7 mouse cellular contexts compared by ENCODE assay signal in the genomic region with DNA sequence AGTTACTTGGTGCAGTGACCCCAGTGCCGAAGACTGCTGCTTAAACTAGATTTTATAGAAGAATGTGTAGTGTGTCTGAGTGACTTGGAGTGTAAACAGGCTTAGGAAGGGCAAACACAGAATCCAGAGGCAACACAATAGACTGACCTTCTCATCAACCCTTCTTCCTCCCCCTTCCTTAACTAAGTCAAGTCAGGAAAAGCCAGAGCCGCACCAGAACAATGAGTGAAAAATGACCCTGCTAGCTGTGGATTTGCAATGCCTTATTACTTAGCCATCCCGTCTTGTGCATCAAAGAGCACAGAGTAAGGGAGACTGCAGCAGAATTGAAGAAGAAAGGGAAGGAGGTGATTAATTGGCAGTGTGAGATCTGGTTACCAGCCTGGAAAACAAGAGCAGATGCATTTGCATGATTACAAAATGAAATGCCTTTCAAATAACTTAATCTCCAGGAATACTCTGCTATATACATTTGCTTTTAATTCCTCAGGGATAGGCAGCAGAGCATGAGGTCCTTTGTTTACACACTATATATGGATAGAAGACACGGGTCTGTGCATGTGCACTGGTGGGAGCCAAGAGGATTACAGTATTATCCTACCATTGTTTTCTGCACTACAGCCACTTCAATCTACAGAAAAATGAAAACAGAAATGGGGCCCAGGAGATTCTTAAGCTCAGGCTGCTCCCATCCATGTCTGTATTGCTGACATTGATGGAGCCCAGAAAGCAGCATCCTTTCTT.
DNase-seq lines count a peak whose midpoint lies in the region; ATAC-seq lines count a peak whose summit lies in the region.

No protein-coding gene starts in this region.

- H3K9me3 ChIP-seq in forebrain, embryonic 13.5 days (replicated peaks) = no peaks in the 10 kb centered on the region
- H3K9me3 ChIP-seq in midbrain, embryonic 15.5 days = no peaks in the 10 kb centered on the region

- H3K36me3 ChIP-seq in forebrain, embryonic 13.5 days (ENCODE audit: poor library complexity, severe bottlenecking) = no peaks in the 10 kb centered on the region
- no peaks in the 10 kb centered on the region for H3K36me3 ChIP-seq in midbrain, embryonic 15.5 days (replicated peaks)

- ATAC-seq in forebrain, embryonic 13.5 days = peak; percentile 77
- ATAC-seq in midbrain, embryonic 15.5 days (replicated peaks) = peak; percentile 84

- peaks cover 8% of the 10 kb centered on the region for H3K4me1 ChIP-seq in forebrain, embryonic 13.5 days
- H3K4me1 ChIP-seq in midbrain, embryonic 15.5 days = peaks cover 7% of the 10 kb centered on the region

- H3K4me2 ChIP-seq in forebrain, embryonic 13.5 days = no peak overlapping the region
- H3K4me2 ChIP-seq in midbrain, embryonic 15.5 days = no peak overlapping the region

- peak; percentile 72 for DNase-seq in embryo, embryonic 9.5 days (ENCODE audit: extremely low spot score)
- peak; percentile 44 for DNase-seq in hindlimb bud, embryonic 11.5 days (ENCODE audit: extremely low spot score, low read depth, low spot score)
- no peak for DNase-seq in cerebellum, adult 11-12 months
- no peak for DNase-seq in ovary, postnatal 14 days (ENCODE audit: low spot score)
- DNase-seq in gastrocnemius, postnatal 25 days = no peak

- no peak overlapping the region for H3K4me3 ChIP-seq in forebrain, embryonic 13.5 days
- H3K4me3 ChIP-seq in midbrain, embryonic 15.5 days = no peak overlapping the region

- H3K27ac ChIP-seq in forebrain, embryonic 13.5 days = peak overlapping the region; percentile 54
- peak overlapping the region; percentile 57 for H3K27ac ChIP-seq in midbrain, embryonic 15.5 days

- no peak overlapping the region for H3K9ac ChIP-seq in forebrain, embryonic 13.5 days
- H3K9ac ChIP-seq in midbrain, embryonic 15.5 days = no peak overlapping the region

- WGBS in forebrain, embryonic 13.5 days = 2% methylated on average over 4 of the region's 4 CpGs
- 7% methylated on average over 4 of the region's 4 CpGs for WGBS in midbrain, embryonic 15.5 days

- H3K27me3 ChIP-seq in forebrain, embryonic 13.5 days = no peaks in the 10 kb centered on the region
- H3K27me3 ChIP-seq in midbrain, embryonic 15.5 days (replicated peaks) = no peaks in the 10 kb centered on the region

Comparison
In these comparisons a context has a peak if more than half of its experiments do, and no peak if none do; other contexts are left out.
1. DNase-seq: peak in embryo, embryonic 9.5 days (single experiment) and hindlimb bud, embryonic 11.5 days (single experiment); none in cerebellum, adult 11-12 months (single experiment), ovary, postnatal 14 days (single experiment) and gastrocnemius, postnatal 25 days (single experiment).